Comparison of ENCODE assay signal across 8 mouse cellular contexts in genomic region chr2:125136846-125137245, GRCm38 (mm10). TPM values are rescaled to one million over a fixed set of nuclear protein-coding genes. Genes with fewer than 3 reads are reported as not detected.
DNase-seq lines count a peak whose midpoint lies in the region; ATAC-seq lines count a peak whose summit lies in the region.

No protein-coding gene starts in this region.

- ATAC-seq in heart, embryonic 13.5 days (ENCODE audit: extremely low read depth, insufficient number of reproducible peaks, low FRiP score, low TSS enrichment) = no peak
- ATAC-seq in megakaryocyte, adult 5-6 weeks (ENCODE audit: poor library complexity, severe bottlenecking) = no peak
- no peak for ATAC-seq in limb, embryonic 13.5 days (ENCODE audit: low FRiP score, low read depth)

- H3K4me3 ChIP-seq in heart, embryonic 13.5 days = peak overlapping the region; percentile 42
- H3K4me3 ChIP-seq in megakaryocyte, embryonic 14.5 days (replicated peaks) = peak overlapping the region; percentile 89
- H3K4me3 ChIP-seq in limb, embryonic 13.5 days = peak overlapping the region; percentile 31; the same call in 1 of the 2 replicates

- WGBS in heart, embryonic 13.5 days = 25% methylated on average over 7 of the region's 7 CpGs
- 30% methylated on average over 7 of the region's 7 CpGs for WGBS in limb, embryonic 13.5 days

- peak overlapping the region; percentile 24; the same call in 1 of the 2 replicates for H3K9ac ChIP-seq in heart, embryonic 13.5 days
- no peak overlapping the region for H3K9ac ChIP-seq in limb, embryonic 13.5 days

- H3K9me3 ChIP-seq in heart, embryonic 13.5 days = no peaks in the 10 kb centered on the region
- H3K9me3 ChIP-seq in megakaryocyte, embryonic 14.5 days = no peaks in the 10 kb centered on the region
- H3K9me3 ChIP-seq in limb, embryonic 13.5 days = no peaks in the 10 kb centered on the region

- DNase-seq in heart, postnatal 36 days = no peak
- peak; percentile 28 for DNase-seq in telencephalon, adult 2 months (ENCODE audit: low read depth, low spot score)
- no peak for DNase-seq in layer of hippocampus, postnatal 14 days (ENCODE audit: low spot score in 2 of 2)
- DNase-seq in embryo, embryonic 11 days = no peak

- peaks cover 9% of the 10 kb centered on the region for H3K4me1 ChIP-seq in heart, embryonic 13.5 days
- peaks cover 13% of the 10 kb centered on the region for H3K4me1 ChIP-seq in megakaryocyte, embryonic 14.5 days
- H3K4me1 ChIP-seq in limb, embryonic 13.5 days = peaks cover 9% of the 10 kb centered on the region; the same call in 1 of the 2 replicates

- peak overlapping the region; percentile 75 for H3K4me2 ChIP-seq in heart, embryonic 13.5 days
- H3K4me2 ChIP-seq in limb, embryonic 13.5 days (replicated peaks) = peak overlapping the region; percentile 70

- H3K36me3 ChIP-seq in heart, embryonic 13.5 days = no peaks in the 10 kb centered on the region
- H3K36me3 ChIP-seq in megakaryocyte, embryonic 14.5 days (replicated peaks; ENCODE audit: low read length) = no peaks in the 10 kb centered on the region
- no peaks in the 10 kb centered on the region for H3K36me3 ChIP-seq in limb, embryonic 13.5 days

- H3K27me3 ChIP-seq in heart, embryonic 13.5 days (replicated peaks) = peaks cover 5% of the 10 kb centered on the region; the same call in 1 of the 2 replicates
- H3K27me3 ChIP-seq in megakaryocyte, embryonic 14.5 days (replicated peaks) = peaks cover 19% of the 10 kb centered on the region
- peaks cover 6% of the 10 kb centered on the region; the same call in 1 of the 2 replicates for H3K27me3 ChIP-seq in limb, embryonic 13.5 days

- no peak overlapping the region for H3K27ac ChIP-seq in heart, embryonic 13.5 days (replicated peaks)
- H3K27ac ChIP-seq in limb, embryonic 13.5 days = no peak overlapping the region

- intact Hi-C loops in heart, postnatal 36 days (cut with DNase I) = no loop called here

RNA-seq across cellular contexts. Expression of gene Ctxn2, which starts 0.4 kb away (rescaled TPM):
- not detected in 2 replicates for polyA plus RNA-seq in heart, embryonic 13.5 days (2015; fragmentation: Nextera tagmentation; extraction: Ambion mirVana)
- not detected for total RNA-seq in heart, postnatal 36 days (2021)
- polyA plus RNA-seq in megakaryocyte, embryonic 14.5 days (2012; ENCODE audit: insufficient read depth, low replicate concordance) = not detected in 2 replicates
- total RNA-seq in megakaryocyte, adult 5-6 weeks (2015) = not detected in 2 replicates
- not detected in 2 replicates for total RNA-seq in megakaryocyte, adult 5-6 weeks (2017)
- polyA plus RNA-seq in limb, embryonic 13.5 days (2015; fragmentation: Nextera tagmentation; extraction: Ambion mirVana) = 0.19 TPM in 1 of 2 replicates, not detected in the other
- total RNA-seq in layer of hippocampus, postnatal 14 days (2021) = 10 to 100 TPM in 1 of 2 experiments, 1 to 10 TPM in 1; 9.4 to 10.4 TPM

RNA-seq across cellular contexts. Expression of gene Myef2, which starts 13.4 kb away (rescaled TPM):
- 58.6 and 61.0 TPM in 2 replicates for polyA plus RNA-seq in heart, embryonic 13.5 days (2015; fragmentation: Nextera tagmentation; extraction: Ambion mirVana)
- 1 to 10 TPM; 6.0 to 6.9 TPM for total RNA-seq in heart, postnatal 36 days (2021)
- 5.3 and 9.5 TPM in 2 replicates for polyA plus RNA-seq in megakaryocyte, embryonic 14.5 days (2012; ENCODE audit: insufficient read depth, low replicate concordance)
- total RNA-seq in megakaryocyte, adult 5-6 weeks (2015) = 18.5 and 20.6 TPM in 2 replicates
- 40.0 and 41.0 TPM in 2 replicates for total RNA-seq in megakaryocyte, adult 5-6 weeks (2017)
- 116 and 118 TPM in 2 replicates for polyA plus RNA-seq in limb, embryonic 13.5 days (2015; fragmentation: Nextera tagmentation; extraction: Ambion mirVana)
- total RNA-seq in layer of hippocampus, postnatal 14 days (2021) = 100 to 1,000 TPM; 111 to 115 TPM

RNA-seq across cellular contexts. Expression of gene Slc12a1, which starts 15.5 kb away (rescaled TPM):
- not detected in 2 replicates for polyA plus RNA-seq in heart, embryonic 13.5 days (2015; fragmentation: Nextera tagmentation; extraction: Ambion mirVana)
- total RNA-seq in heart, postnatal 36 days (2021) = not detected
- polyA plus RNA-seq in megakaryocyte, embryonic 14.5 days (2012; ENCODE audit: insufficient read depth, low replicate concordance) = not detected in 2 replicates
- total RNA-seq in megakaryocyte, adult 5-6 weeks (2015) = not detected in 2 replicates
- total RNA-seq in megakaryocyte, adult 5-6 weeks (2017) = not detected in 2 replicates
- 0.08 TPM in 1 of 2 replicates, not detected in the other for polyA plus RNA-seq in limb, embryonic 13.5 days (2015; fragmentation: Nextera tagmentation; extraction: Ambion mirVana)
- total RNA-seq in layer of hippocampus, postnatal 14 days (2021) = under 1 TPM in 1 of 2 experiments, not detected in 1; 0.07 TPM

Comparison
In these comparisons a context has a peak if more than half of its experiments do, and no peak if none do; other contexts are left out.
1. H3K4me3 ChIP-seq: peak in every context shown above with its lines; median percentile 89 in megakaryocyte, embryonic 14.5 days; 42 in heart, embryonic 13.5 days; 31 in limb, embryonic 13.5 days.
2. RNA of gene Ctxn2, which starts 0.4 kb away (total RNA-seq): 9.4 to 10.4 TPM in layer of hippocampus, postnatal 14 days; not detected in heart, postnatal 36 days and not detected in megakaryocyte, adult 5-6 weeks; every median in the first group is over 10 times any median in the second.